Mouse (Mus musculus) megakaryocyte, adult 5-6 weeks (primary cell): Measurements from ENCODE around the gene Abca3. TPM values are rescaled to one million over a fixed set of nuclear protein-coding genes. Genes with fewer than 3 reads are reported as not detected.
"Not testable (repeated sequence)": the region's sequence is repeated elsewhere in the genome, so short reads cannot be mapped to it uniquely, and the experiment has no call there.

Experiments
- ATAC-seq: 2 replicates; pipeline ENCODE4 v1.8.0; 2016; ENCODE audit warnings: mild to moderate bottlenecking, inconsistent platforms; ENCODE audit not compliant: poor library complexity, severe bottlenecking
- total RNA-seq, 2 experiments: library from RNA; stranded (forward) in 1 of 2; stranded (reverse) in 1 of 2; fragments of 153-499, 151-499 nt in 1 of 2; fragments of 221-1000, 200-1000 nt in 1 of 2; gene quantifications; 2 replicates each; pipeline versions ENCODE4 v1.2.3 to v1.2.4; 2015 to 2017

The Abca3 gene
- total RNA-seq, 2 experiments from 2014 or later: 32.2 to 40.2 TPM

- ATAC-seq: peak; percentile 86
Observed at GRCm38 (mm10) chr17:24437016-24437415, 85.3 kb downstream of the Abca3 start.

- no peak for ATAC-seq
Observed at GRCm38 (mm10) chr17:24440377-24440776, 88.6 kb downstream of the Abca3 start.

- no peak for ATAC-seq
Observed at GRCm38 (mm10) chr17:24441148-24441547, 89.4 kb downstream of the Abca3 start.

- no peak for ATAC-seq
Observed at GRCm38 (mm10) chr17:24442107-24442506, 90.4 kb downstream of the Abca3 start.

GRCm38 (mm10) chr17:24442632-24443155, 90.9 kb downstream of the Abca3 start, which contains the start of gene Dnase1l2:
Gene Dnase1l2 (minus strand): TSS chr17:24443105.
- no peak for ATAC-seq

GRCm38 (mm10) chr17:24443409-24443808, 91.7 kb downstream of the Abca3 start:
- no peak for ATAC-seq

GRCm38 (mm10) chr17:24446590-24446989, 94.8 kb downstream of the Abca3 start:
- no peak for ATAC-seq

- no peak for ATAC-seq
Observed at GRCm38 (mm10) chr17:24449507-24449906, 97.8 kb downstream of the Abca3 start.

- no peak for ATAC-seq
Observed at GRCm38 (mm10) chr17:24451220-24451619, 99.5 kb downstream of the Abca3 start.

GRCm38 (mm10) chr17:24453372-24453771, 101.6 kb downstream of the Abca3 start:
- no peak for ATAC-seq

- ATAC-seq: no peak
Observed at GRCm38 (mm10) chr17:24454218-24454755, 102.5 kb downstream of the Abca3 start.

- ATAC-seq: peak; percentile 96
Observed at GRCm38 (mm10) chr17:24454756-24455522, 103.2 kb downstream of the Abca3 start.

- ATAC-seq: not testable (repeated sequence)
Observed at GRCm38 (mm10) chr17:24455523-24456206, 103.9 kb downstream of the Abca3 start.

Other genes with a start within 250 kb of the Abca3 start
- gene Pdpk1, start 201.0 kb upstream of the Abca3 start, total RNA-seq (2015): 45.4 and 51.3 TPM in 2 replicates
- 50.6 and 57.7 TPM in 2 replicates for gene Pdpk1, start 201.0 kb upstream of the Abca3 start, total RNA-seq (2017)
- 28.8 and 36.3 TPM in 2 replicates for gene Amdhd2, start 188.2 kb upstream of the Abca3 start, total RNA-seq (2015)
- 44.4 and 68.1 TPM in 2 replicates for gene Amdhd2, start 188.2 kb upstream of the Abca3 start, total RNA-seq (2017)
- gene Atp6v0c, start 182.2 kb upstream of the Abca3 start, total RNA-seq (2015): 468 and 476 TPM in 2 replicates
- 175 and 180 TPM in 2 replicates for gene Atp6v0c, start 182.2 kb upstream of the Abca3 start, total RNA-seq (2017)
- 5.5 and 11.8 TPM in 2 replicates for gene Tbc1d24, start 146.4 kb upstream of the Abca3 start, total RNA-seq (2015)
- gene Tbc1d24, start 146.4 kb upstream of the Abca3 start, total RNA-seq (2017): 4.0 and 4.6 TPM in 2 replicates
- 0.11 TPM in 1 of 2 replicates, not detected in the other for gene Ntn3, start 142.4 kb upstream of the Abca3 start, total RNA-seq (2015)
- 0.08 TPM in 1 of 2 replicates, not detected in the other for gene Ntn3, start 142.4 kb upstream of the Abca3 start, total RNA-seq (2017)
- gene Tedc2, start 131.1 kb upstream of the Abca3 start, total RNA-seq (2015): 6.6 and 7.8 TPM in 2 replicates
- 12.3 and 13.5 TPM in 2 replicates for gene Tedc2, start 131.1 kb upstream of the Abca3 start, total RNA-seq (2017)
- 34.1 and 35.1 TPM in 2 replicates for gene Ccnf, start 100.5 kb upstream of the Abca3 start, total RNA-seq (2015)
- 40.4 and 49.4 TPM in 2 replicates for gene Ccnf, start 100.5 kb upstream of the Abca3 start, total RNA-seq (2017)
- gene Abca17, start 882 bp upstream of the Abca3 start, total RNA-seq (2015): 0.41 and 0.58 TPM in 2 replicates
- gene Abca17, start 882 bp upstream of the Abca3 start, total RNA-seq (2017): 0.28 and 0.88 TPM in 2 replicates
- 93.0 and 102 TPM in 2 replicates for gene Rnps1, start 62.6 kb downstream of the Abca3 start, total RNA-seq (2015)
- 115 and 125 TPM in 2 replicates for gene Rnps1, start 62.6 kb downstream of the Abca3 start, total RNA-seq (2017)
- 26.0 and 30.6 TPM in 2 replicates for gene Eci1, start 74.7 kb downstream of the Abca3 start, total RNA-seq (2015)
- 10.2 and 19.1 TPM in 2 replicates for gene Eci1, start 74.7 kb downstream of the Abca3 start, total RNA-seq (2017)
- 2.6 and 4.7 TPM in 2 replicates for gene Dnase1l2, start 91.2 kb downstream of the Abca3 start, total RNA-seq (2015)
- 1.4 and 1.7 TPM in 2 replicates for gene Dnase1l2, start 91.2 kb downstream of the Abca3 start, total RNA-seq (2017)
- 20.7 and 27.5 TPM in 2 replicates for gene E4f1, start 118.4 kb downstream of the Abca3 start, total RNA-seq (2015)
- gene E4f1, start 118.4 kb downstream of the Abca3 start, total RNA-seq (2017): 14.2 and 14.5 TPM in 2 replicates
- gene Pgp, start 118.4 kb downstream of the Abca3 start, total RNA-seq (2015): 20.7 and 25.5 TPM in 2 replicates
- 14.5 and 14.6 TPM in 2 replicates for gene Pgp, start 118.4 kb downstream of the Abca3 start, total RNA-seq (2017)
- 0.75 TPM in 1 of 2 replicates, not detected in the other for gene Bricd5, start 121.9 kb downstream of the Abca3 start, total RNA-seq (2015)
- 0.26 TPM in 1 of 2 replicates, not detected in the other for gene Bricd5, start 121.9 kb downstream of the Abca3 start, total RNA-seq (2017)
- 12.5 and 14.6 TPM in 2 replicates for gene Mlst8, start 127.1 kb downstream of the Abca3 start, total RNA-seq (2015)
- 42.3 and 43.2 TPM in 2 replicates for gene Mlst8, start 127.1 kb downstream of the Abca3 start, total RNA-seq (2017)
- not detected in 2 replicates for gene Caskin1, start 136.7 kb downstream of the Abca3 start, total RNA-seq (2015)
- not detected in 2 replicates for gene Caskin1, start 136.7 kb downstream of the Abca3 start, total RNA-seq (2017)
- gene Traf7, start 176.0 kb downstream of the Abca3 start, total RNA-seq (2015): 46.4 and 48.1 TPM in 2 replicates
- gene Traf7, start 176.0 kb downstream of the Abca3 start, total RNA-seq (2017): 81.3 and 82.8 TPM in 2 replicates
- 0.42 and 0.57 TPM in 2 replicates for gene Rab26, start 182.3 kb downstream of the Abca3 start, total RNA-seq (2015)
- 0.95 and 1.1 TPM in 2 replicates for gene Rab26, start 182.3 kb downstream of the Abca3 start, total RNA-seq (2017)
- 7.8 and 10.8 TPM in 2 replicates for gene Pkd1, start 197.9 kb downstream of the Abca3 start, total RNA-seq (2015)
- gene Pkd1, start 197.9 kb downstream of the Abca3 start, total RNA-seq (2017): 13.1 and 19.9 TPM in 2 replicates